Mouse (Mus musculus) cerebellum, postnatal 36 days (tissue): ENCODE measurements around the gene Zap70.
"Not testable (repeated sequence)": the region's sequence is repeated elsewhere in the genome, so short reads cannot be mapped to it uniquely, and the experiment has no call there.

ENCODE experiments used
- DNase-seq, 2 experiments: peaks; one replicate each; pipeline ENCODE4 v3.0.0; 2021 to 2022; ENCODE audit warnings: mixed read lengths in 2 of 2

Zap70 gene

GRCm38 (mm10) chr1:36780793-36781192, 19.2 kb downstream of the Zap70 start:
- no peak for DNase-seq

- DNase-seq, result peak; percentile 39 to 51
Measured at GRCm38 (mm10) chr1:36782476-36782875, 20.9 kb downstream of the Zap70 start.

GRCm38 (mm10) chr1:36784365-36785134, 23.0 kb downstream of the Zap70 start:
- DNase-seq, result peak; percentile 90 to 95

GRCm38 (mm10) chr1:36785238-36785641, 23.6 kb downstream of the Zap70 start:
- peak; percentile 49 to 56 for DNase-seq

GRCm38 (mm10) chr1:36786377-36786776, 24.8 kb downstream of the Zap70 start:
- peak in 1 of 2 experiments; percentile 27 for DNase-seq

- no peak for DNase-seq
Measured at GRCm38 (mm10) chr1:36789416-36789815, 27.8 kb downstream of the Zap70 start.

GRCm38 (mm10) chr1:36796711-36797110, 35.1 kb downstream of the Zap70 start:
- no peak for DNase-seq

GRCm38 (mm10) chr1:36797481-36797880, 35.9 kb downstream of the Zap70 start:
- DNase-seq, result no peak

GRCm38 (mm10) chr1:36800379-36801011, 38.9 kb downstream of the Zap70 start:
- DNase-seq, result no peak

GRCm38 (mm10) chr1:36804259-36804658, 42.7 kb downstream of the Zap70 start:
- no peak for DNase-seq

GRCm38 (mm10) chr1:36804833-36805232, 43.2 kb downstream of the Zap70 start:
- DNase-seq, result no peak

GRCm38 (mm10) chr1:36806181-36806905, 44.7 kb downstream of the Zap70 start:
- DNase-seq, result no peak

GRCm38 (mm10) chr1:36807086-36807485, 45.5 kb downstream of the Zap70 start:
- no peak for DNase-seq

- DNase-seq, result no peak
Measured at GRCm38 (mm10) chr1:36807782-36808565, 46.4 kb downstream of the Zap70 start.

GRCm38 (mm10) chr1:36811806-36812205, 50.2 kb downstream of the Zap70 start:
- DNase-seq, result no peak

- peak in 1 of 2 experiments; percentile 20 for DNase-seq
Measured at GRCm38 (mm10) chr1:36813415-36813814, 51.8 kb downstream of the Zap70 start.

- DNase-seq, result no peak
Measured at GRCm38 (mm10) chr1:36814271-36814903, 52.8 kb downstream of the Zap70 start.

GRCm38 (mm10) chr1:36815166-36815565, 53.6 kb downstream of the Zap70 start:
- DNase-seq, result no peak

- not testable (repeated sequence) for DNase-seq
Measured at GRCm38 (mm10) chr1:36821918-36822317, 60.3 kb downstream of the Zap70 start.

- no peak for DNase-seq
Measured at GRCm38 (mm10) chr1:36824356-36824755, 62.8 kb downstream of the Zap70 start.

GRCm38 (mm10) chr1:36830913-36831866, 69.6 kb downstream of the Zap70 start:
- DNase-seq, result no peak
